Mouse (Mus musculus): ENCODE results near the gene Cbfb. TPM values are rescaled to one million over a fixed set of nuclear protein-coding genes. Genes with fewer than 3 reads are reported as not detected.

Gene Cbfb
- polyA plus RNA-seq (2012; rRNA removed; ENCODE audit: low replicate concordance): 2.2 and 2.7 TPM in 2 replicates

DNA sequence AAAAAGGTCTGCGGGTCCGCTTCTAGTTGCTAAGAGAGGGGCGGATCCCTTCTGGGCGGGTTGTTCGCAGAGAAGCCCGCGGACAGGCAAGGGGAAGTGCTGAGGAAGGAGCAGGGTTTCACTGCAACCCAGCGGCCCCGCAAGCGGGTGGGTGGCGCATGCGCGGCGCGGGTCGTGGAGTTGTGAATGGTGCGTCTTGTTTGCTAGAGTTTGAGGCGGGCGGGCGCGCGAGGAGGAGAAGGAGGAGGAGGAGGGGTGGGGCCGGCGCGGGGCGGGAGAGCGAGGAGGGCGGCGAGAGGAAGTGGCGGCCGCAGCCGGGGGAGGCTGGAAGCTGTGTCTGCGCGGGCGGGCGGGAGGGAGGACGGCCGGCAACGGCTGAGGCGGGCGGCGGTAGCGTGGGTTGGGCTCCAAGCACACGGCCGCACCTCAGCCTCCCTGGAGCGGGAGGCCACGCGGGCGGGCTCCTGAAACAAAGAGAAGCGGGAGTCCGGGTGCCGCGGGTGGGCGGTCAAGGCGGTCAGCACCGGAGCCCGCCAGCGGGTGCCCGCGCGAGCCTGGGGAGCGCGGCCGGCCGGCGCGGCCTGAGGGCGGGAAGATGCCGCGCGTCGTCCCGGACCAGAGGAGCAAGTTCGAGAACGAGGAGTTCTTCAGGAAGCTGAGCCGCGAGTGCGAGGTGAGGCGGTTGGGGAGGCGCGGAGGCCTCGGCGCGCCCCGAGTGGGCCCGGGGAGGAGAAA lies at the start of gene Cbfb:
TSS of gene Cbfb (plus strand) at position 294 of the 735 bp plus-strand sequence.

DNA sequence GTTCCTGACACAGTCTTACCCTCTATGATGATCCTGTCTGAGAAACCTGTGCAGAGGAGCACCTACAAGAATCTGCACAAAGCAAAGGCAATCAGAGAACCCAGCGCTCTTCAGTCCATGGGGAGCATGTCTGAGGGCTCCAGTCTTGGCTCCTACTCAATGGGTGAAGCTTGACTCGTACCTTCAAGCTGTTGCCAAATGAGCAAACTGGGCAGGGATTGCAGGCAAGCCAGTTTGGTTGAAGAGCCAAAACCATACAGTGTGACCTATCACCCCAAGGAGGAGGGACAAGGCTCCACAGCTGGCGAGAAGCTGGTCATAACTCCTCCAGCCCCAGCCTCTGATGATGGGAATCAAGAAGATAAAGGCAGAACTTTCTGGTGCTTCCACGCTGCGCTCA lies 39.0 kb upstream of the Cbfb start, which contains the start of gene Ces4a:
TSS of gene Ces4a (plus strand) at position 292 of the 400 bp plus-strand sequence.

DNA sequence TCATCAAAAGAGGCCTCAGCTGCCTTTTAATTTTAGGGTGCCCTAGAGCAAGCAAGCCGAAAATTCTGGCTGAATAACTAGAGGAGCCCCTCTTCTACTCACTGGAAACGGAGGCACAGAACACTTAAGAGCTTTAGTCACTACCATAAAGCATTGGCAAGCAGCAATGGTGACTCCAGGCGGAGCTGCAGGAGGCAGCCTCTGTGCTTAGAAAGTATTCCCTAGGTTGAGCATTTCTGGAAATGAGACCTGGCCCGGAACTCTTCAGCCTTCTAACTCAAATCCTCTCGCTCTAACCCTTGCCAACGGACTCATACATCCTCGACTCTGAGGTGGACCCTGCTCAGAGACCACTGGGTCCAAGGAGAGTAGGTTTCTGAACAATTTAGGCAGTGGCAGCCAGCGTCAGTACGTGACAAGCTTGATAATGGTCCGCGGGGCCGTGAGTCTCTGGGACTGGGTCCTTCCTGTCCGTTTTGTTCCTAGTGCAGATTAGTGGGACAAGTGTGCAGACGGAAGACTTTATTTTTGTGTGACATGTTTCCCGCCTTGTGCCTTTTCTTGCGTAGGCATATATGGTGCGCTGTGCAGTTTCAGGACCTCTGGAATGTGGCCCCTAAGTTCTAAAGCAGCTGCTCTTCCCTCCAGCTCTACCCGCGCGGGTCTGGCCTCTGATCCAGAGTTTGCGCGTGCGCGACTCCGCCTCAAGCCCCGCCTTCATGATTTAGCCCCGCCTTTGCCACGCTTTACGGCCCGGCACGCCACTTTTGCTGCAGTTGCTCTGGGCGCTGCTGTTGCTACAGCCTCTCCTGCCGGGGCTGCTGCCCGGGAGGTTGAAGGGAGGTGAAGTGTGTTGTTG lies 54.2 kb downstream of the Cbfb start, which contains the start of gene D230025D16Rik:
TSS of gene D230025D16Rik (plus strand) at position 733 of the 859 bp plus-strand sequence.

DNA sequence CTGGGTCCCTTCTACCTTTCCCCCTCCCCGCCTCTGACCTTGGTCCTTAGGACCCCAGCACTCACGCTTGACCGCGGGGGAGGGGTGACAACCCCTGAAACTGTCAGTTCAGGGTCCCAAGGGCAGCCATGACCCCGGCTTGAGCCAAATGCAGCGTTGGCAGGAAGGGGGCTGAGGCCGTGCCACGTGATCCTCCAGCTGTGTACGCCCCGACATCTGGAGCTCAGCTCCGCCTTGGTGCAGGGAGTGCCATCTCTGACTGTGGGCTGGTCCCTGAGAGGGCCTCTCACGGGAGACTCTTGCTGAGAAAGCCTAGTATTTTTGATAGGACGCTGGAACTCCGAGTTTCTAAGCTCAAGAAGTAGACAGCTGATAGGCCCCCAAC lies 84.5 kb downstream of the Cbfb start, which contains the start of gene B3gnt9:
TSS of gene B3gnt9 (minus strand) at position 188 of the 385 bp plus-strand sequence.

GRCm38 (mm10) chr8:105264024-105264982 lies 93.8 kb downstream of the Cbfb start, which contains the start of the genes Tradd and Fbxl8:
TSS of gene Tradd (minus strand) at chr8:105264609.
TSS of gene Fbxl8 (plus strand) at chr8:105264648.

Other genes with a start within 250 kb of the Cbfb start
- gene Ces2e, start 244.4 kb upstream of the Cbfb start, polyA plus RNA-seq (2012; rRNA removed; ENCODE audit: low replicate concordance): 386 and 876 TPM in 2 replicates
- gene Ces2f, start 223.3 kb upstream of the Cbfb start, polyA plus RNA-seq (2012; rRNA removed; ENCODE audit: low replicate concordance): 0.11 and 0.20 TPM in 2 replicates
- gene Ces2g, start 209.0 kb upstream of the Cbfb start, polyA plus RNA-seq (2012; rRNA removed; ENCODE audit: low replicate concordance): 15.2 and 68.9 TPM in 2 replicates
- gene Ces2h, start 169.8 kb upstream of the Cbfb start, polyA plus RNA-seq (2012; rRNA removed; ENCODE audit: low replicate concordance): 1.2 and 1.4 TPM in 2 replicates
- gene Ces3a, start 122.1 kb upstream of the Cbfb start, polyA plus RNA-seq (2012; rRNA removed; ENCODE audit: low replicate concordance): 0.59 and 1.7 TPM in 2 replicates
- gene Ces3b, start 86.9 kb upstream of the Cbfb start, polyA plus RNA-seq (2012; rRNA removed; ENCODE audit: low replicate concordance): 0.22 TPM in 1 of 2 replicates, not detected in the other
- not detected in 2 replicates for gene Ces4a, start 38.9 kb upstream of the Cbfb start, polyA plus RNA-seq (2012; rRNA removed; ENCODE audit: low replicate concordance)
- 8.2 and 10.4 TPM in 2 replicates for gene D230025D16Rik, start 54.5 kb downstream of the Cbfb start, polyA plus RNA-seq (2012; rRNA removed; ENCODE audit: low replicate concordance)
- 9.6 and 16.2 TPM in 2 replicates for gene B3gnt9, start 84.5 kb downstream of the Cbfb start, polyA plus RNA-seq (2012; rRNA removed; ENCODE audit: low replicate concordance)
- gene Tradd, start 93.9 kb downstream of the Cbfb start, polyA plus RNA-seq (2012; rRNA removed; ENCODE audit: low replicate concordance): 62.3 and 127 TPM in 2 replicates
- 13.1 and 36.2 TPM in 2 replicates for gene Fbxl8, start 94.0 kb downstream of the Cbfb start, polyA plus RNA-seq (2012; rRNA removed; ENCODE audit: low replicate concordance)
- 1.0 and 1.4 TPM in 2 replicates for gene Hsf4, start 99.1 kb downstream of the Cbfb start, polyA plus RNA-seq (2012; rRNA removed; ENCODE audit: low replicate concordance)
- 0.64 and 0.90 TPM in 2 replicates for gene Nol3, start 105.5 kb downstream of the Cbfb start, polyA plus RNA-seq (2012; rRNA removed; ENCODE audit: low replicate concordance)
- gene 4931428F04Rik, start 119.2 kb downstream of the Cbfb start, polyA plus RNA-seq (2012; rRNA removed; ENCODE audit: low replicate concordance): 0.97 and 2.4 TPM in 2 replicates
- gene Exoc3l, start 125.4 kb downstream of the Cbfb start, polyA plus RNA-seq (2012; rRNA removed; ENCODE audit: low replicate concordance): 3.0 and 3.4 TPM in 2 replicates
- gene E2f4, start 127.0 kb downstream of the Cbfb start, polyA plus RNA-seq (2012; rRNA removed; ENCODE audit: low replicate concordance): 107 and 138 TPM in 2 replicates
- 58.7 and 87.7 TPM in 2 replicates for gene Elmo3, start 134.9 kb downstream of the Cbfb start, polyA plus RNA-seq (2012; rRNA removed; ENCODE audit: low replicate concordance)
- gene Lrrc29, start 155.6 kb downstream of the Cbfb start, polyA plus RNA-seq (2012; rRNA removed; ENCODE audit: low replicate concordance): 6.5 and 8.6 TPM in 2 replicates
- 120 and 146 TPM in 2 replicates for gene Tmem208, start 155.7 kb downstream of the Cbfb start, polyA plus RNA-seq (2012; rRNA removed; ENCODE audit: low replicate concordance)
- 18.1 and 20.1 TPM in 2 replicates for gene Fhod1, start 177.3 kb downstream of the Cbfb start, polyA plus RNA-seq (2012; rRNA removed; ENCODE audit: low replicate concordance)
- 3.2 and 4.5 TPM in 2 replicates for gene Slc9a5, start 178.2 kb downstream of the Cbfb start, polyA plus RNA-seq (2012; rRNA removed; ENCODE audit: low replicate concordance)
- gene Plekhg4, start 202.6 kb downstream of the Cbfb start, polyA plus RNA-seq (2012; rRNA removed; ENCODE audit: low replicate concordance): 0.33 and 0.41 TPM in 2 replicates
- gene Kctd19, start 242.8 kb downstream of the Cbfb start, polyA plus RNA-seq (2012; rRNA removed; ENCODE audit: low replicate concordance): 0.06 TPM in 1 of 2 replicates, not detected in the other
- gene Lrrc36, start 242.9 kb downstream of the Cbfb start, polyA plus RNA-seq (2012; rRNA removed; ENCODE audit: low replicate concordance): 0.22 TPM in 1 of 2 replicates, not detected in the other